Mouse (Mus musculus): Measurements from ENCODE around the gene Gsc.
"Not testable (repeated sequence)": the region's sequence is repeated elsewhere in the genome, so short reads cannot be mapped to it uniquely, and the experiment has no call there.

GRCm38 (mm10) chr12:104447056-104447455, 26.1 kb downstream of the Gsc start:
- TF ChIP-seq TAL1, GATA1 (IDR thresholded peaks at IDR 0.05; ENCODE audit: low read length): not testable (repeated sequence)
